10 mouse cellular contexts compared by ENCODE assay signal in genomic region chr8:120693861-120694493, GRCm38 (mm10). TPM values are rescaled to one million over a fixed set of nuclear protein-coding genes. Genes with fewer than 3 reads are reported as not detected.
DNase-seq lines count a peak whose midpoint lies in the region; ATAC-seq and TF ChIP-seq lines count a peak whose summit lies in the region.
"Had no signal": no experiment of that assay in that cellular context is flagged by ENCODE, and none has a peak within 500 bp of the region (broad histone marks: within the 10 kb centered on the region; RNA-seq: fewer than 3 reads in every experiment).

No protein-coding gene starts in this region.

- 0 out of 2 replicates have a peak, but pooled peaks cover under 1% of the 10 kb centered on the region for H3K27me3 ChIP-seq in heart, embryonic 15.5 days
- H3K27me3 ChIP-seq in kidney, embryonic 14.5 days (ENCODE audit: control insufficient read depth, insufficient read depth, low read length) = no peaks in the 10 kb centered on the region
- H3K27me3 ChIP-seq in thymus, adult 2 months (ENCODE audit: control insufficient read depth, insufficient read depth, low read length) = no peaks in the 10 kb centered on the region

- no peak for DNase-seq in heart, postnatal 25 days (ENCODE audit: low spot score)
- peak; percentile 50 to 58 for DNase-seq in adrenal gland, postnatal 36 days
- DNase-seq in lung, postnatal 36 days = peak; percentile 72
- no peak for DNase-seq in layer of hippocampus, postnatal 14 days (ENCODE audit: low spot score in 2 of 2)
- no peak for DNase-seq in cerebellum, postnatal 36 days
- no peak for DNase-seq in thymus, adult 2 months

- no peaks in the 10 kb centered on the region for H3K36me3 ChIP-seq in heart, embryonic 15.5 days
- no peaks in the 10 kb centered on the region for H3K36me3 ChIP-seq in kidney, embryonic 14.5 days (ENCODE audit: control insufficient read depth, insufficient read depth, low read length)
- no peaks in the 10 kb centered on the region for H3K36me3 ChIP-seq in thymus, adult 2 months (ENCODE audit: control insufficient read depth, insufficient read depth, low read length)

- no peak for TF ChIP-seq POLR2A in thymus, adult 2 months (IDR thresholded peaks at IDR 0.05; ENCODE audit: control insufficient read depth, extremely low read depth, insufficient read depth, low read length, poor library complexity)

- peaks cover 32% of the 10 kb centered on the region for H3K4me1 ChIP-seq in heart, embryonic 15.5 days (replicated peaks)
- H3K4me1 ChIP-seq in kidney, embryonic 14.5 days (ENCODE audit: control insufficient read depth, insufficient read depth, low read length) = peaks cover 24% of the 10 kb centered on the region
- H3K4me1 ChIP-seq in thymus, adult 2 months (replicated peaks; ENCODE audit: control insufficient read depth, insufficient read depth, low read length) = peaks cover 26% of the 10 kb centered on the region

- no peak overlapping the region for H3K4me3 ChIP-seq in heart, embryonic 15.5 days
- no peak overlapping the region for H3K4me3 ChIP-seq in kidney, embryonic 14.5 days (ENCODE audit: low read length)
- no peak overlapping the region for H3K4me3 ChIP-seq in thymus, adult 2 months (ENCODE audit: control insufficient read depth, insufficient read depth, low read length)

- H3K27ac ChIP-seq in heart, embryonic 15.5 days = peak overlapping the region; percentile 41; the same call in 1 of the 2 replicates
- peak overlapping the region; percentile 71 for H3K27ac ChIP-seq in kidney, embryonic 14.5 days (ENCODE audit: low read depth, low read length)
- no peak overlapping the region for H3K27ac ChIP-seq in thymus, adult 2 months (ENCODE audit: control insufficient read depth, insufficient read depth, low read length)
- H3K27ac ChIP-seq: macrophage had no signal

- no peak for TF ChIP-seq CTCF in thymus, adult 2 months (IDR thresholded peaks at IDR 0.05; ENCODE audit: borderline replicate concordance, control insufficient read depth, extremely low read depth, insufficient read depth, low read length, poor library complexity)

- no peak overlapping the region for H3K9ac ChIP-seq in heart, embryonic 15.5 days
- H3K9ac ChIP-seq in kidney, embryonic 14.5 days (ENCODE audit: low read depth, low read length) = no peak overlapping the region

- ATAC-seq in heart, embryonic 15.5 days (replicated peaks; ENCODE audit: insufficient number of reproducible peaks, insufficient read depth, low FRiP score, low read depth) = peak; percentile 34; the same call in 1 of the 2 replicates
- ATAC-seq in kidney, embryonic 14.5 days (ENCODE audit: low FRiP score, low TSS enrichment) = peak; percentile 71
- ATAC-seq: Patski had no signal

- intact Hi-C loops in heart, postnatal 25 days (cut with DNase I) = no loop called here

- H3K9me3 ChIP-seq in heart, embryonic 15.5 days (replicated peaks) = no peaks in the 10 kb centered on the region
- no peaks in the 10 kb centered on the region for H3K9me3 ChIP-seq in kidney, embryonic 14.5 days (ENCODE audit: control insufficient read depth, low read length)

- 18% methylated on average over 22 of the region's 22 CpGs for WGBS in heart, embryonic 15.5 days
- 15% methylated on average over 22 of the region's 22 CpGs for WGBS in kidney, embryonic 14.5 days
- WGBS in thymus, adult 2 months = 71% methylated on average over 22 of the region's 22 CpGs

- H3K4me2 ChIP-seq in heart, embryonic 15.5 days = peak overlapping the region; percentile 32
- H3K4me2 ChIP-seq in kidney, embryonic 14.5 days (replicated peaks; ENCODE audit: low read depth, low read length) = no peak overlapping the region; the same call in 1 of the 2 replicates

RNA-seq across cellular contexts. Expression of gene Emc8, which starts 25.6 kb away (rescaled TPM):
- polyA plus RNA-seq in heart, embryonic 15.5 days (2015; fragmentation: Nextera tagmentation; extraction: Ambion mirVana) = 144 and 163 TPM in 2 replicates
- total RNA-seq in heart, postnatal 25 days (2021) = 10 to 100 TPM; 45.6 to 46.9 TPM
- 100 to 1,000 TPM; 104 to 144 TPM for total RNA-seq in adrenal gland, postnatal 36 days (2021)
- 297 and 328 TPM in 2 replicates for polyA plus RNA-seq in kidney, embryonic 14.5 days (2014; fragmentation: Nextera tagmentation; extraction: Ambion mirVana)
- 10 to 100 TPM; 66.7 to 82.0 TPM for total RNA-seq in layer of hippocampus, postnatal 14 days (2021)
- polyA plus RNA-seq in thymus, adult 2 months (2012; rRNA removed) = 174 and 175 TPM in 2 replicates

RNA-seq across cellular contexts. Expression of gene Cox4i1, which starts 26.0 kb away (rescaled TPM):
- 1,832 and 2,366 TPM in 2 replicates for polyA plus RNA-seq in heart, embryonic 15.5 days (2015; fragmentation: Nextera tagmentation; extraction: Ambion mirVana)
- total RNA-seq in heart, postnatal 25 days (2021) = 1,000 to 10,000 TPM; 4,549 to 4,664 TPM
- 1,000 to 10,000 TPM; 1,531 to 1,538 TPM for total RNA-seq in adrenal gland, postnatal 36 days (2021)
- polyA plus RNA-seq in kidney, embryonic 14.5 days (2014; fragmentation: Nextera tagmentation; extraction: Ambion mirVana) = 968 and 1,059 TPM in 2 replicates
- total RNA-seq in layer of hippocampus, postnatal 14 days (2021) = 1,000 to 10,000 TPM; 1,108 to 1,116 TPM
- 842 and 1,074 TPM in 2 replicates for polyA plus RNA-seq in thymus, adult 2 months (2012; rRNA removed)

RNA-seq across cellular contexts. Expression of gene Gm27021, which starts 26.1 kb away (rescaled TPM):
- 2.1 and 2.5 TPM in 2 replicates for polyA plus RNA-seq in heart, embryonic 15.5 days (2015; fragmentation: Nextera tagmentation; extraction: Ambion mirVana)
- not detected for total RNA-seq in heart, postnatal 25 days (2021)
- under 1 TPM in 1 of 2 experiments, not detected in 1; 0.53 TPM for total RNA-seq in adrenal gland, postnatal 36 days (2021)
- 3.6 and 3.7 TPM in 2 replicates for polyA plus RNA-seq in kidney, embryonic 14.5 days (2014; fragmentation: Nextera tagmentation; extraction: Ambion mirVana)
- 1 to 10 TPM in 1 of 2 experiments, under 1 TPM in 1; 0.55 to 1.2 TPM for total RNA-seq in layer of hippocampus, postnatal 14 days (2021)
- polyA plus RNA-seq in thymus, adult 2 months (2012; rRNA removed) = 1.6 and 4.0 TPM in 2 replicates
- polyA plus RNA-seq: macrophage had no signal

RNA-seq across cellular contexts. Expression of gene Irf8, which starts 42.2 kb away (rescaled TPM):
- 12.6 and 18.9 TPM in 2 replicates for polyA plus RNA-seq in heart, embryonic 15.5 days (2015; fragmentation: Nextera tagmentation; extraction: Ambion mirVana)
- total RNA-seq in heart, postnatal 25 days (2021) = 1 to 10 TPM; 3.2 to 4.5 TPM
- total RNA-seq in adrenal gland, postnatal 36 days (2021) = 10 to 100 TPM in 1 of 2 experiments, 1 to 10 TPM in 1; 9.8 to 44.7 TPM
- 5.6 and 5.7 TPM in 2 replicates for polyA plus RNA-seq in kidney, embryonic 14.5 days (2014; fragmentation: Nextera tagmentation; extraction: Ambion mirVana)
- 1 to 10 TPM; 3.3 to 5.1 TPM for total RNA-seq in layer of hippocampus, postnatal 14 days (2021)
- 105 and 109 TPM in 2 replicates for polyA plus RNA-seq in thymus, adult 2 months (2012; rRNA removed)

RNA-seq across cellular contexts. Expression of gene 1190005I06Rik, which starts 46.5 kb away (rescaled TPM):
- 3.0 and 4.4 TPM in 2 replicates for polyA plus RNA-seq in heart, embryonic 15.5 days (2015; fragmentation: Nextera tagmentation; extraction: Ambion mirVana)
- 1 to 10 TPM; 2.3 to 3.4 TPM for total RNA-seq in heart, postnatal 25 days (2021)
- 10 to 100 TPM; 16.7 to 19.7 TPM for total RNA-seq in adrenal gland, postnatal 36 days (2021)
- 2.0 and 2.6 TPM in 2 replicates for polyA plus RNA-seq in kidney, embryonic 14.5 days (2014; fragmentation: Nextera tagmentation; extraction: Ambion mirVana)
- total RNA-seq in layer of hippocampus, postnatal 14 days (2021) = 10 to 100 TPM in 1 of 2 experiments, 1 to 10 TPM in 1; 9.5 to 10.6 TPM
- 5.6 and 6.1 TPM in 2 replicates for polyA plus RNA-seq in thymus, adult 2 months (2012; rRNA removed)

Comparison
In these comparisons a context has a peak if more than half of its experiments do, and no peak if none do; other contexts are left out.
1. DNase-seq: peak in adrenal gland, postnatal 36 days (2 of 2) and lung, postnatal 36 days (single experiment); none in heart, postnatal 25 days (single experiment), layer of hippocampus, postnatal 14 days (0 of 2), cerebellum, postnatal 36 days (0 of 2) and thymus, adult 2 months (single experiment).